In the genomic region with DNA sequence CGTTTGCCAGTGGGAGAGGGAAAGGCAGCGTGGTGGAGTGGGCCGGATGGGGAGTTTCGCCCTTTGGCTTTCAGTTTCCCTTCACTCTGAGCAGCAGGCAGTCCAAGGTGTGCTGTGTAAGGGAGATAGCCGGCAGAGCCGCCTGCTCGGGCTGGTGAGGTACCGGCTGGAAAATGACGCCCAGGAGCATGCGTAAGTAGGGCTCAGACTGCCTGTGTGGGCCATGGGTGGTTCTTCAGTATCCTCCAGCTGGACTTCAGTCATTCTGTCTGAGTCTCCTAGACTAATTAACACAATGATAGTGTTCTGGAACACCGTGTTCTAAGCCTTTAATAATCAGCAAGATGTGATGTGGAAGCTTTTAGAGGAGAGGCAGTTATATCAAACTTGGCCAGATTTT, we compare ENCODE assay signal across 14 mouse cellular contexts. TPM values are rescaled to one million over a fixed set of nuclear protein-coding genes. Genes with fewer than 3 reads are reported as not detected.
DNase-seq lines count a peak whose midpoint lies in the region; ATAC-seq and TF ChIP-seq lines count a peak whose summit lies in the region.
"Had no signal": no experiment of that assay in that cellular context is flagged by ENCODE, and none has a peak within 500 bp of the region (broad histone marks: within the 10 kb centered on the region; RNA-seq: fewer than 3 reads in every experiment).

No protein-coding gene starts in this region.

- no peak overlapping the region for H3K9ac ChIP-seq in midbrain, embryonic 14.5 days (replicated peaks; ENCODE audit: low read length)
- no peak overlapping the region for H3K9ac ChIP-seq in kidney, postnatal 0 days (ENCODE audit: low read depth, low read length)
- no peak overlapping the region for H3K9ac ChIP-seq in neural tube, embryonic 15.5 days (replicated peaks)

- TF ChIP-seq CTCF in kidney, postnatal 0 days (IDR thresholded peaks at IDR 0.05; ENCODE audit: low read depth), result no peak

- DNase-seq in kidney, adult 11 months, result peak; percentile 60
- DNase-seq in kidney, postnatal 4 days, result no peak
- no peak for DNase-seq in midbrain, embryonic 14.5 days
- no peak for DNase-seq in midbrain, embryonic 10.5 days (ENCODE audit: low spot score)
- DNase-seq in kidney, postnatal 0 days (ENCODE audit: low spot score), result peak; percentile 2
- DNase-seq in gastrocnemius, postnatal 25 days, result no peak
- DNase-seq: cerebellum, postnatal 36 days; left cerebral cortex, postnatal 4 days; lung, postnatal 4 days; right cerebral cortex, postnatal 25 days had no signal

- H3K4me2 ChIP-seq in midbrain, embryonic 14.5 days (ENCODE audit: low read length), result peak overlapping the region; percentile 69; the same call in 1 of the 2 replicates
- H3K4me2 ChIP-seq in kidney, postnatal 0 days (ENCODE audit: low read length), result no peak overlapping the region
- H3K4me2 ChIP-seq in neural tube, embryonic 15.5 days, result peak overlapping the region; percentile 78; the same call in 1 of the 2 replicates

- no peaks in the 10 kb centered on the region for H3K9me3 ChIP-seq in midbrain, embryonic 14.5 days (ENCODE audit: control insufficient read depth, low read length)
- H3K9me3 ChIP-seq in midbrain, embryonic 10.5 days (replicated peaks), result no peaks in the 10 kb centered on the region
- no peaks in the 10 kb centered on the region for H3K9me3 ChIP-seq in kidney, postnatal 0 days (replicated peaks; ENCODE audit: low read length)
- H3K9me3 ChIP-seq in neural tube, embryonic 15.5 days (replicated peaks), result no peaks in the 10 kb centered on the region
- H3K9me3 ChIP-seq: heart, embryonic 12.5 days; stomach, embryonic 15.5 days had no signal

- ATAC-seq in midbrain, embryonic 14.5 days (ENCODE audit: low FRiP score, low TSS enrichment), result no peak
- peak; percentile 49 for ATAC-seq in kidney, postnatal 0 days (replicated peaks; ENCODE audit: low FRiP score, low read depth)
- ATAC-seq in neural tube, embryonic 15.5 days (ENCODE audit: low FRiP score), result no peak
- ATAC-seq in megakaryocyte progenitor cell, adult 5-6 weeks (replicated peaks; ENCODE audit: poor library complexity), result no peak

- H3K27ac ChIP-seq in midbrain, embryonic 14.5 days (replicated peaks; ENCODE audit: low read depth, low read length), result no peak overlapping the region
- H3K27ac ChIP-seq in midbrain, embryonic 10.5 days (replicated peaks), result no peak overlapping the region
- H3K27ac ChIP-seq in kidney, postnatal 0 days, result no peak overlapping the region
- no peak overlapping the region for H3K27ac ChIP-seq in neural tube, embryonic 15.5 days (replicated peaks)
- H3K27ac ChIP-seq: stomach, embryonic 15.5 days had no signal

- H3K36me3 ChIP-seq in midbrain, embryonic 14.5 days (ENCODE audit: control insufficient read depth, insufficient read depth, low read length), result peaks cover 16% of the 10 kb centered on the region
- H3K36me3 ChIP-seq in midbrain, embryonic 10.5 days, result no peaks in the 10 kb centered on the region
- H3K36me3 ChIP-seq in kidney, postnatal 0 days (ENCODE audit: insufficient read depth, low read length), result peaks cover 5% of the 10 kb centered on the region; the same call in 1 of the 2 replicates
- peaks cover 18% of the 10 kb centered on the region for H3K36me3 ChIP-seq in neural tube, embryonic 15.5 days

- H3K27me3 ChIP-seq in midbrain, embryonic 14.5 days (ENCODE audit: control insufficient read depth, insufficient read depth, low read length), result no peaks in the 10 kb centered on the region
- peaks cover 5% of the 10 kb centered on the region; the same call in 1 of the 2 replicates for H3K27me3 ChIP-seq in midbrain, embryonic 10.5 days (ENCODE audit: low read depth, poor library complexity, severe bottlenecking)
- no peaks in the 10 kb centered on the region for H3K27me3 ChIP-seq in kidney, postnatal 0 days (ENCODE audit: insufficient read depth, low read length)
- H3K27me3 ChIP-seq in neural tube, embryonic 15.5 days (replicated peaks), result no peaks in the 10 kb centered on the region
- H3K27me3 ChIP-seq: heart, embryonic 12.5 days; stomach, embryonic 15.5 days had no signal

- H3K4me3 ChIP-seq in midbrain, embryonic 14.5 days (replicated peaks; ENCODE audit: low read depth, low read length), result no peak overlapping the region
- H3K4me3 ChIP-seq in midbrain, embryonic 10.5 days, result no peak overlapping the region
- H3K4me3 ChIP-seq in kidney, postnatal 0 days (replicated peaks; ENCODE audit: low read depth, low read length), result no peak overlapping the region
- H3K4me3 ChIP-seq in neural tube, embryonic 15.5 days (replicated peaks), result no peak overlapping the region

- H3K4me1 ChIP-seq in midbrain, embryonic 14.5 days (ENCODE audit: control insufficient read depth, insufficient read depth, low read length), result 0 out of 2 replicates have a peak, but pooled peaks cover 3% of the 10 kb centered on the region
- peaks cover 16% of the 10 kb centered on the region for H3K4me1 ChIP-seq in midbrain, embryonic 10.5 days
- no peaks in the 10 kb centered on the region for H3K4me1 ChIP-seq in kidney, postnatal 0 days (replicated peaks; ENCODE audit: insufficient read depth, low read length)
- peaks cover 17% of the 10 kb centered on the region for H3K4me1 ChIP-seq in neural tube, embryonic 15.5 days

- WGBS in midbrain, embryonic 14.5 days, result 86% methylated on average over 11 of the region's 11 CpGs
- WGBS in midbrain, embryonic 10.5 days, result 88% methylated on average over 11 of the region's 11 CpGs
- WGBS in kidney, postnatal 0 days, result 86% methylated on average over 11 of the region's 11 CpGs
- 90% methylated on average over 11 of the region's 11 CpGs for WGBS in neural tube, embryonic 15.5 days

RNA-seq across cellular contexts. Expression of a gene that starts 1.2 kb away (rescaled TPM):
- 16.4 and 26.4 TPM in 2 replicates for polyA plus RNA-seq in midbrain, embryonic 14.5 days (2014; fragmentation: Nextera tagmentation; extraction: Ambion mirVana)
- 25.7 and 26.1 TPM in 2 replicates for polyA plus RNA-seq in midbrain, embryonic 10.5 days (2016; fragmentation: Nextera tagmentation; extraction: Ambion mirVana)
- 21.8 and 27.0 TPM in 2 replicates for polyA plus RNA-seq in kidney, postnatal 0 days (2015; fragmentation: Nextera tagmentation; extraction: Ambion mirVana)
- 20.6 and 24.9 TPM in 2 replicates for polyA plus RNA-seq in neural tube, embryonic 15.5 days (2015; fragmentation: Nextera tagmentation; extraction: Ambion mirVana)
- 10 to 100 TPM in 1 of 2 experiments, 1 to 10 TPM in 1; 8.8 to 10.3 TPM for total RNA-seq in gastrocnemius, postnatal 25 days (2021)
- 32.9 and 36.0 TPM in 2 replicates for total RNA-seq in megakaryocyte progenitor cell, adult 5-6 weeks (2015)
- 28.6 and 31.4 TPM in 2 replicates for total RNA-seq in megakaryocyte progenitor cell, adult 5-6 weeks (2017)

RNA-seq across cellular contexts. Expression of a gene that starts 28.3 kb away (rescaled TPM):
- 94.9 and 116 TPM in 2 replicates for polyA plus RNA-seq in midbrain, embryonic 14.5 days (2014; fragmentation: Nextera tagmentation; extraction: Ambion mirVana)
- 247 and 256 TPM in 2 replicates for polyA plus RNA-seq in midbrain, embryonic 10.5 days (2016; fragmentation: Nextera tagmentation; extraction: Ambion mirVana)
- polyA plus RNA-seq in kidney, postnatal 0 days (2015; fragmentation: Nextera tagmentation; extraction: Ambion mirVana), result 92.4 and 103 TPM in 2 replicates
- 88.4 and 105 TPM in 2 replicates for polyA plus RNA-seq in neural tube, embryonic 15.5 days (2015; fragmentation: Nextera tagmentation; extraction: Ambion mirVana)
- total RNA-seq in gastrocnemius, postnatal 25 days (2021), result 10 to 100 TPM; 10.8 to 11.3 TPM
- total RNA-seq in megakaryocyte progenitor cell, adult 5-6 weeks (2015), result 98.5 and 113 TPM in 2 replicates
- 158 and 175 TPM in 2 replicates for total RNA-seq in megakaryocyte progenitor cell, adult 5-6 weeks (2017)

RNA-seq across cellular contexts. Expression of a gene that starts 42.3 kb away (rescaled TPM):
- polyA plus RNA-seq in midbrain, embryonic 14.5 days (2014; fragmentation: Nextera tagmentation; extraction: Ambion mirVana), result 0.73 and 1.8 TPM in 2 replicates
- 4.6 and 5.8 TPM in 2 replicates for polyA plus RNA-seq in midbrain, embryonic 10.5 days (2016; fragmentation: Nextera tagmentation; extraction: Ambion mirVana)
- polyA plus RNA-seq in kidney, postnatal 0 days (2015; fragmentation: Nextera tagmentation; extraction: Ambion mirVana), result 9.4 and 10.0 TPM in 2 replicates
- polyA plus RNA-seq in neural tube, embryonic 15.5 days (2015; fragmentation: Nextera tagmentation; extraction: Ambion mirVana), result 1.8 and 3.3 TPM in 2 replicates
- 100 to 1,000 TPM; 200 to 220 TPM for total RNA-seq in gastrocnemius, postnatal 25 days (2021)
- total RNA-seq in megakaryocyte progenitor cell, adult 5-6 weeks (2015), result 17.1 and 19.3 TPM in 2 replicates
- total RNA-seq in megakaryocyte progenitor cell, adult 5-6 weeks (2017), result 4.9 and 5.3 TPM in 2 replicates

RNA-seq across cellular contexts. Expression of a gene that starts 49.4 kb away (rescaled TPM):
- 37.6 and 38.2 TPM in 2 replicates for polyA plus RNA-seq in midbrain, embryonic 14.5 days (2014; fragmentation: Nextera tagmentation; extraction: Ambion mirVana)
- 63.6 and 68.0 TPM in 2 replicates for polyA plus RNA-seq in midbrain, embryonic 10.5 days (2016; fragmentation: Nextera tagmentation; extraction: Ambion mirVana)
- polyA plus RNA-seq in kidney, postnatal 0 days (2015; fragmentation: Nextera tagmentation; extraction: Ambion mirVana), result 61.8 and 63.0 TPM in 2 replicates
- 41.4 and 47.8 TPM in 2 replicates for polyA plus RNA-seq in neural tube, embryonic 15.5 days (2015; fragmentation: Nextera tagmentation; extraction: Ambion mirVana)
- total RNA-seq in gastrocnemius, postnatal 25 days (2021), result 10 to 100 TPM; 16.1 to 18.3 TPM
- 78.0 and 81.5 TPM in 2 replicates for total RNA-seq in megakaryocyte progenitor cell, adult 5-6 weeks (2015)
- 70.8 and 93.1 TPM in 2 replicates for total RNA-seq in megakaryocyte progenitor cell, adult 5-6 weeks (2017)

RNA-seq across cellular contexts. Expression of a gene that starts 59.1 kb away (rescaled TPM):
- polyA plus RNA-seq in midbrain, embryonic 14.5 days (2014; fragmentation: Nextera tagmentation; extraction: Ambion mirVana), result 11.4 and 13.4 TPM in 2 replicates
- 19.2 and 21.5 TPM in 2 replicates for polyA plus RNA-seq in midbrain, embryonic 10.5 days (2016; fragmentation: Nextera tagmentation; extraction: Ambion mirVana)
- polyA plus RNA-seq in kidney, postnatal 0 days (2015; fragmentation: Nextera tagmentation; extraction: Ambion mirVana), result 11.3 and 14.8 TPM in 2 replicates
- polyA plus RNA-seq in neural tube, embryonic 15.5 days (2015; fragmentation: Nextera tagmentation; extraction: Ambion mirVana), result 9.8 and 10.2 TPM in 2 replicates
- total RNA-seq in gastrocnemius, postnatal 25 days (2021), result 10 to 100 TPM; 11.4 to 13.1 TPM
- 30.0 and 43.0 TPM in 2 replicates for total RNA-seq in megakaryocyte progenitor cell, adult 5-6 weeks (2015)
- total RNA-seq in megakaryocyte progenitor cell, adult 5-6 weeks (2017), result 27.8 and 35.8 TPM in 2 replicates

Comparison
In these comparisons a context has a peak if more than half of its experiments do, and no peak if none do; other contexts are left out.
1. DNase-seq: peak in kidney, adult 11 months (single experiment) and kidney, postnatal 0 days (single experiment); none in kidney, postnatal 4 days (0 of 2), midbrain, embryonic 14.5 days (single experiment), midbrain, embryonic 10.5 days (single experiment) and gastrocnemius, postnatal 25 days (single experiment).